Mouse (Mus musculus): ENCODE measurements around the gene Trp53i11. TPM values are rescaled to one million over a fixed set of nuclear protein-coding genes. Genes with fewer than 3 reads are reported as not detected.

Trp53i11 gene
- polyA plus RNA-seq, 1 experiment from 2014 or later = 77.0 TPM

DNA sequence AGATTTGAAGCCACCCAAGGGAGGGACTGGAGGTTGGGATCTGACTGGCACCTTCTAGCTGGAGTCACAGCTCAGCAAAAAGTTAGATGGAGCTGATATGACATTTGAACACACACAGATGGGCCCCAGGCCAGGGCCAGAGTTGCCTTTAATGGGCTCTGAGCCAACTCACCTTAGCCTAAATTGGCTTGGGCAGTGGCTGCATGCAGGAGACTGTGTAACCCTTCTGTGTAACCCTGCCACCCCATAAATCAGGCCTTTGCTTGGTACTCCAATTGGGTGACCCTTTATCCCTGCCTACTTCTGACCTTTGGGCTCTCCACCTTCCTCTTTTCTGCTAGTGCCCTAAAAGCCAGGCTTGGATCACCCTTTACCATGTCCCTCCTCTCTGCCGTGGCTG, 49.7 kb downstream of the Trp53i11 start:
- H3K4me1 ChIP-seq = peaks cover 68% of the 10 kb centered on the region
- no peak for DNase-seq (ENCODE audit: extremely low spot score, low spot score)
- H3K36me3 ChIP-seq (replicated peaks) = peaks cover 16% of the 10 kb centered on the region
- 84% methylated on average over 1 of the region's 1 CpGs for WGBS
- H3K27me3 ChIP-seq (ENCODE audit: poor library complexity, severe bottlenecking) = no peaks in the 10 kb centered on the region
- no peak overlapping the region for H3K4me3 ChIP-seq
- no peaks in the 10 kb centered on the region for H3K9me3 ChIP-seq
- H3K27ac ChIP-seq = peak overlapping the region; percentile 17; the same call in 1 of the 2 replicates

DNA sequence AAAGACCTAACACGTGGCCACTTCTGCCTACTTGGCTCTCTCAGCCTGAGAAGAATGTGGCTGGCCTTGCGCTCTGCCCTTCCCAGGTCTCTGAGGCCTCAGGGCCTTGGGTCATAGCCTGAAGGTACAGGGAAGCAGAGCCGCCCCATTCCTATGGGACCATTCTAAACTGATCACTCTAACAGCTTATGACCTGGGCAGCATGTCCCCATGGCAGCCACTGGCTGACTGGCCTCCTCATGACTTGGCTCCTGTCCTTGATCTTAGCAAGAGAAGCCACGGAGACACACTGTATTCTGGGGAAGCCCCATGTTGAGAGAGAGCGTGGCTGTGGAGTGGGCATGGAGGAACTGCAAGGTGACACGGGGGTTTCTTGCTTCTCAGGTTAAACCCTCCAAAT, 51.5 kb downstream of the Trp53i11 start:
- Histone ChIP-seq H3K36me3 (replicated peaks) (peaks cover 19% of the 10 kb centered on the region), H3K9me3 (no peaks in the 10 kb centered on the region), H3K27me3 (ENCODE audit: poor library complexity, severe bottlenecking) (no peaks in the 10 kb centered on the region), H3K27ac (peak overlapping the region; percentile 68), H3K4me3 (no peak overlapping the region), H3K4me1 (peaks cover 68% of the 10 kb centered on the region)
- DNase-seq (ENCODE audit: extremely low spot score, low spot score) = no peak
- WGBS = 82% methylated on average over 6 of the region's 6 CpGs

DNA sequence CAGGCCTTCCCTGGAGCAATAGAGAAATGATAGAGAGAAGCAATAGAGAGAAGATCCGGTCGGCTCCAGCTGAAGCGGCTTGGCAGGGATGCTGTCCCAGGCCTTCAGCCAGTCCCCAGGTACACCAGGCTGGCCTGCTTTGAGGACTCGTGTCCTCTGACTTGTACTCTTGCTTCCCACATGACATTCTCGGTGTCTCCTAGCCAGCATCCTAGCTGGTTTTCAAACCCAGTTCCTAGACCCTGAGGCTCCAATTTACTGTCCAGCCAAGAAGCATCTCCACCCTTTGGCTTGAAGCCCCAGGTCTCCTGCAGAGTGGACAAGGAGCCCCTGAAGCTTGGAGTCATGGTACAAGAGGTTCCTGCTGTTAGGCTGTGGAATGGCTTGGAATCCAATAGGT, 54.8 kb downstream of the Trp53i11 start:
- Histone ChIP-seq H3K27ac (peak overlapping the region; percentile 65; the same call in 1 of the 2 replicates), H3K36me3 (replicated peaks) (peaks cover 16% of the 10 kb centered on the region)

DNA sequence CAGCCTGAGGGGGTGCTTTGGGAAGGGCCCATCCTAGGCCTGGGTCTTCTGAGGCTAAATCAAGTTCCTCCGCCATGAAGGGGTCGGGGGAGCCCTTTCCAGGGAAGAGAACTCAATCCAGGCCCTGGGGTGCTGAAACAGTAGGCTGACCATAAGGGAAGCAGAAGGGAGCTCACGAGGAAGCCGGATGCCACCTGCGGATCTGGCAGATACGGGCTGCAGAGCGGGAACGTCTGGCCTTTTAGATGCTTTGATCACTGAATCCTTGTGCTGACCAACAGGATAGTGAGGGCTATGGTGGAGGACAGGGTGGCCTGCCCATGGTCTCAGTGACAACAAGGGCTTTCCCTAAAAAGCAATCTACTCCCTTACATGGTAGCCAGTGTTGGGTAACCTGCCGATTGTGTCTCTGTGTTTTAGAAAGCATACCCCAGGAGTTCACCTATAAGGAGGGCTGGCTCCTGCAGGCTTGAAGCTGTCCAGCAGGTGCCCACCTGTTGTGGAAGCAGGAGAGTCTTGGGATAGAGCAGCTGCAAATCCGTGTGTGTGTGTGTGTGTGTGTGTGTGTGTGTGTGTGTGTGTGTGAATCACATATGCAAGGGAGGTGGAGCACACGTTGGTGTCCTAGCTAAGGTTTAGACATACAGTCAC, 56.2 kb downstream of the Trp53i11 start:
- no peak overlapping the region for H3K4me3 ChIP-seq
- no peaks in the 10 kb centered on the region for H3K27me3 ChIP-seq (ENCODE audit: poor library complexity, severe bottlenecking)
- H3K4me1 ChIP-seq = peaks cover 74% of the 10 kb centered on the region
- WGBS = 80% methylated on average over 11 of the region's 11 CpGs
- no peaks in the 10 kb centered on the region for H3K9me3 ChIP-seq
- H3K36me3 ChIP-seq (replicated peaks) = peaks cover 16% of the 10 kb centered on the region
- peak overlapping the region; percentile 65; the same call in 1 of the 2 replicates for H3K27ac ChIP-seq
- no peak for DNase-seq (ENCODE audit: extremely low spot score, low spot score)

More for the DNA sequence above, 54.8 kb downstream of the Trp53i11 start:
- Histone ChIP-seq H3K27me3 (ENCODE audit: poor library complexity, severe bottlenecking) (no peaks in the 10 kb centered on the region), H3K4me1 (peaks cover 74% of the 10 kb centered on the region), H3K9me3 (no peaks in the 10 kb centered on the region), H3K4me3 (no peak overlapping the region)
- 93% methylated on average over 5 of the region's 5 CpGs for WGBS
- DNase-seq (ENCODE audit: extremely low spot score, low spot score) = no peak

DNA sequence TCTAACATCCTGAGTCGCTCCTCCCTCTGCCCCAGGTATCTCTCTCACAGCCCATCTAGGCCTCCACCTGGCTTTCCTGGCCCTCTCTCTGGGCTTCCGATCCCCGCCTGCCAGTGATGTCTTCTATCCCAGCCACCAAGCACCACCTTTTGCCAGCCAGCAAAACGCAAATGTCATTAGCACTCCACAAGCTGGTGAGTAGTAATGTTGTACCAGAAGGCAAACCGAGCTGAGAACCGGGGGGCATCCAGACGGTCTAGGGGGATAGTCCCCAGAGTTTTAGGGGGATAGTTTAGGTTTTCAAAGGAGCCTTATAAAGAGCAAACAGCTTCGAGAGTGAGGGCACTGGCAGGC, 56.7 kb downstream of the Trp53i11 start:
- peaks cover 75% of the 10 kb centered on the region for H3K4me1 ChIP-seq
- H3K4me3 ChIP-seq = no peak overlapping the region
- H3K27me3 ChIP-seq (ENCODE audit: poor library complexity, severe bottlenecking) = no peaks in the 10 kb centered on the region
- 84% methylated on average over 8 of the region's 8 CpGs for WGBS
- no peak overlapping the region for H3K27ac ChIP-seq
- peaks cover 16% of the 10 kb centered on the region for H3K36me3 ChIP-seq (replicated peaks)
- no peak for DNase-seq (ENCODE audit: extremely low spot score, low spot score)
- H3K9me3 ChIP-seq = no peaks in the 10 kb centered on the region

DNA sequence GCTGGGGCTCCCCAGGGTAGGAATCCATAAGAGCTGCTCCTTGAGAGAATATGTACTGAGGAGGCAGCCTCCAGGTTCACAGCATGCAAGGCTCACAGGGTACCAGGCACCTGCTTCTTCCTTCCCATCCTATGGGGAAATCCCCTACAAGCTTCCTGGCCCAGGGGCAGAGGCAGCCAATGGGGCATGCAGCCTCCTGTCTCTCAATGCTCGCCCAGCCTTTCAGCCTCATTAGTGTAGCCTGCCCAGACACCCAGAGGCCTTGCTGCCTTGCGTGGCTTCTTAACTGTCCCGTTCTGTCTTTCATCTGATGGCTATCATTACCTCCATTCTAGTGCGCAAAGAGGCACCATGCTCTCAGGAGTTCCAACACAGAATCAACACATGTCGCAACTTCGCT, 61.7 kb downstream of the Trp53i11 start:
- Histone ChIP-seq H3K9me3 (peaks cover 7% of the 10 kb centered on the region; the same call in 1 of the 2 replicates), H3K36me3 (replicated peaks) (peaks cover 10% of the 10 kb centered on the region; the same call in 1 of the 2 replicates), H3K4me3 (no peak overlapping the region), H3K27me3 (ENCODE audit: poor library complexity, severe bottlenecking) (no peaks in the 10 kb centered on the region), H3K4me1 (peaks cover 78% of the 10 kb centered on the region), H3K27ac (peak overlapping the region; percentile 73)
- WGBS = 75% methylated on average over 6 of the region's 6 CpGs
- no peak for DNase-seq (ENCODE audit: extremely low spot score, low spot score)

DNA sequence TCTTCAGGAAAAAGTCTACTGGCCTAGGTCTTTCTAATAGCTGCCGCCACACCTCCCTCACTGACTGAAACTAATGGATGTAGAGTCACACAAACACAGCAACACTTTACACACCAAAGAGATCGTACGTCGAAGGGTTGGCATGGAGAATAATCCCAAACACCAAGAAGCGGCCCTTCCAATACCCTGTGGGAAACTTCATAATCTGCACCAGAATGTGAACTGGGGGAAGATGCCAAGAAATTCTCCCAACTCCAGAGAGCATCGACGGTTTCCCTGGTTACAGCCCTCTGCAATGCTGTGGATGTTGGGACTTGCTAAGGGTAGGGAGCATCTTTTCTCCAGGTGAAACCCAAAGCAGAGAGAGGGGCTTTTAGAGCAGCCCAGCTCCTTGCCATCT, 63.3 kb downstream of the Trp53i11 start:
- Histone ChIP-seq H3K36me3 (replicated peaks) (no peaks in the 10 kb centered on the region), H3K27me3 (ENCODE audit: poor library complexity, severe bottlenecking) (no peaks in the 10 kb centered on the region), H3K4me3 (no peak overlapping the region), H3K9me3 (peaks cover 7% of the 10 kb centered on the region; the same call in 1 of the 2 replicates), H3K27ac (peak overlapping the region; percentile 73; the same call in 1 of the 2 replicates), H3K4me1 (peaks cover 71% of the 10 kb centered on the region)
- 68% methylated on average over 7 of the region's 7 CpGs for WGBS
- peak; percentile 28 for DNase-seq (ENCODE audit: extremely low spot score, low spot score)

Other genes with a start within 250 kb of the Trp53i11 start
- gene Prdm11, start 141.4 kb upstream of the Trp53i11 start, polyA plus RNA-seq (2016; fragmentation: Nextera tagmentation; extraction: Ambion mirVana) = 1.7 and 2.0 TPM in 2 replicates
- 30.1 and 31.4 TPM in 2 replicates for gene Tspan18, start 147.0 kb downstream of the Trp53i11 start, polyA plus RNA-seq (2016; fragmentation: Nextera tagmentation; extraction: Ambion mirVana)

Measured in forebrain, embryonic 10.5 days (tissue).